Mouse (Mus musculus) liver, embryonic 14.5 days (tissue): Measurements from ENCODE around the gene Stat4. TPM values are rescaled to one million over a fixed set of nuclear protein-coding genes. Genes with fewer than 3 reads are reported as not detected.

Experiments used
- ATAC-seq: fragments of 200-750 bp; cut with Nextera tagmentation; 2 replicates; pipeline ENCODE4 v1.8.0; 2017; ENCODE audit warnings: moderate number of reproducible peaks, mild to moderate bottlenecking, moderate library complexity; ENCODE audit not compliant: insufficient read depth
- DNase-seq, 3 experiments: peaks; one replicate each; pipeline ENCODE4 v3.0.0-alpha.2; 2012 to 2013; ENCODE audit warnings: low read depth in 3 of 3, low spot score in 3 of 3
- H3K27ac ChIP-seq: fragments of 300-500 bp; sonication (generic); 2 replicates; pipeline ENCODE4 v1.5.1; 2014; ENCODE audit warnings: moderate library complexity, mild to moderate bottlenecking, control low read depth, inconsistent platforms
- H3K27me3 ChIP-seq: fragments of 300-500 bp; sonication (generic); 2 replicates; pipeline ENCODE4 v1.6.1; 2014; ENCODE audit warnings: mild to moderate bottlenecking, low read length, moderate library complexity; ENCODE audit not compliant: control insufficient read depth, insufficient read depth
- H3K36me3 ChIP-seq: fragments of 300-500 bp; sonication (generic); replicated peaks from 2 replicates; pipeline ENCODE4 v1.6.1; 2014; ENCODE audit warnings: low read depth; ENCODE audit not compliant: control insufficient read depth, insufficient read depth
- H3K4me1 ChIP-seq, 2 experiments: fragments of 200-500 bp in 1 of 2; fragments of 300-500 bp in 1 of 2; sonication (generic) in 1 of 2; replicated peaks; 2 replicates each; pipeline ENCODE4 v1.6.1; 2012 to 2014; ENCODE audit warnings: antibody characterized with exemption in 1 of 2, inconsistent platforms in 1 of 2, low read length in 1 of 2; ENCODE audit not compliant: control insufficient read depth in 2 of 2, insufficient read depth in 2 of 2
- H3K4me2 ChIP-seq: fragments of 300-500 bp; sonication (generic); 2 replicates; pipeline ENCODE4 v1.6.1; 2014; ENCODE audit warnings: low read depth, mild to moderate bottlenecking, control low read depth, moderate library complexity
- H3K4me3 ChIP-seq, 2 experiments: fragments of 200-500 bp in 1 of 2; fragments of 300-500 bp in 1 of 2; sonication (generic) in 1 of 2; 2 replicates each; pipeline ENCODE4 v1.5.1; 2012 to 2014; ENCODE audit warnings: low read depth in 2 of 2, low read length in 2 of 2, mild to moderate bottlenecking in 2 of 2, control low read depth in 1 of 2, inconsistent platforms in 1 of 2, moderate library complexity in 1 of 2; ENCODE audit not compliant: insufficient read depth in 1 of 2
- H3K9ac ChIP-seq: fragments of 300-500 bp; sonication (generic); replicated peaks from 2 replicates; pipeline ENCODE4 v1.6.1; 2014; ENCODE audit warnings: mild to moderate bottlenecking, control low read depth, moderate library complexity
- H3K9me3 ChIP-seq: fragments of 300-500 bp; sonication (generic); 2 replicates; pipeline ENCODE4 v1.6.1; 2016; ENCODE audit warnings: low read length, mixed read lengths; ENCODE audit not compliant: control insufficient read depth
- CTCF ChIP-seq: IDR thresholded peaks from 2 replicates; pipeline ENCODE4 v1.5.1; 2016; ENCODE audit warnings: antibody characterized with exemption, low read depth, control low read depth
- EP300 ChIP-seq: IDR thresholded peaks from 2 replicates; pipeline ENCODE4 v1.6.1; 2016; ENCODE audit warnings: antibody characterized with exemption, low read depth
- WGBS: fragments of 180-500 bp; shearing (Covaris S2); extraction: QIAGEN DNeasy Blood & Tissue Kit; methylation state at CpG from one replicate; pipeline ENCODE4 v1.1.7; 2014; ENCODE audit not compliant: insufficient replicate concordance; 5-methylcytosine and 5-hydroxymethylcytosine counted together
- polyA plus RNA-seq, 2 experiments: library from polyadenylated mRNA; depleted of rRNA in 1 of 2; stranded (reverse) in 1 of 2; unstranded in 1 of 2; fragments of >200 nt; fragmentation: Nextera tagmentation in 1 of 2; extraction: Ambion mirVana in 1 of 2; gene quantifications; 2 replicates each; pipeline versions ENCODE4 v1.2.1 to v1.2.3; 2012 to 2014

The Stat4 gene
- polyA plus RNA-seq, 2 experiments = 0.42 to 1.5 TPM

GRCm38 (mm10) chr1:52121052-52121451 is 134.1 kb downstream of the Stat4 start:
- no peak for TF ChIP-seq CTCF
- TF ChIP-seq EP300 = no peak
- 70% methylated on average over 3 of the region's 3 CpGs for WGBS
- peak overlapping the region; percentile 87; the same call in 1 of the 2 replicates for H3K4me2 ChIP-seq
- H3K9me3 ChIP-seq = no peaks in the 10 kb centered on the region
- H3K36me3 ChIP-seq = peaks cover 5% of the 10 kb centered on the region
- H3K27me3 ChIP-seq = no peaks in the 10 kb centered on the region
- DNase-seq (no peak), ATAC-seq (no peak)
- peaks cover 7 to 14% of the 10 kb centered on the region in 2 experiments; a peak in 3 of 4 replicates for H3K4me1 ChIP-seq
- H3K4me3 ChIP-seq = no peak overlapping the region; a peak in 1 of 4 replicates
- no peak overlapping the region for H3K9ac ChIP-seq
- H3K27ac ChIP-seq = no peak overlapping the region

- H3K9me3 ChIP-seq = no peaks in the 10 kb centered on the region
- H3K27ac ChIP-seq = no peak overlapping the region
- ATAC-seq (no peak), DNase-seq (no peak)
- no peak overlapping the region for H3K4me3 ChIP-seq
- TF ChIP-seq CTCF = no peak
- TF ChIP-seq EP300 = no peak
- no peak overlapping the region for H3K4me2 ChIP-seq
- no peak overlapping the region for H3K9ac ChIP-seq
- WGBS = 63% methylated on average over 3 of the region's 3 CpGs
- H3K27me3 ChIP-seq = no peaks in the 10 kb centered on the region
- H3K4me1 ChIP-seq = peaks cover 7% of the 10 kb centered on the region in 2 experiments; a peak in 3 of 4 replicates
- peaks cover 8% of the 10 kb centered on the region for H3K36me3 ChIP-seq
These were observed 137.9 kb downstream of the Stat4 start for GRCm38 (mm10) chr1:52124818-52125217.

GRCm38 (mm10) chr1:52127350-52127749 is 140.4 kb downstream of the Stat4 start:
- 84% methylated on average over 6 of the region's 6 CpGs for WGBS
- no peak overlapping the region for H3K9ac ChIP-seq
- peaks cover 8% of the 10 kb centered on the region for H3K36me3 ChIP-seq
- no peaks in the 10 kb centered on the region for H3K27me3 ChIP-seq
- no peak overlapping the region for H3K27ac ChIP-seq
- no peak overlapping the region for H3K4me3 ChIP-seq
- DNase-seq = no peak
- no peaks in the 10 kb centered on the region for H3K4me1 ChIP-seq
- no peak overlapping the region for H3K4me2 ChIP-seq
- no peaks in the 10 kb centered on the region for H3K9me3 ChIP-seq
- no peak for ATAC-seq
- no peak for TF ChIP-seq EP300
- no peak for TF ChIP-seq CTCF

GRCm38 (mm10) chr1:52129794-52130193 is 142.8 kb downstream of the Stat4 start:
- Histone ChIP-seq H3K4me2 (no peak overlapping the region), H3K9ac (no peak overlapping the region), H3K27ac (no peak overlapping the region), H3K9me3 (no peaks in the 10 kb centered on the region), H3K36me3 (peaks cover 8% of the 10 kb centered on the region), H3K27me3 (no peaks in the 10 kb centered on the region), H3K4me1 (no peaks in the 10 kb centered on the region), H3K4me3 (no peak overlapping the region)
- no peak for DNase-seq
- WGBS = 59% methylated on average over 6 of the region's 6 CpGs
- no peak for TF ChIP-seq EP300
- no peak for TF ChIP-seq CTCF
- no peak for ATAC-seq

GRCm38 (mm10) chr1:52131787-52132377 is 144.9 kb downstream of the Stat4 start:
- Histone ChIP-seq H3K9ac (no peak overlapping the region), H3K4me1 (no peaks in the 10 kb centered on the region), H3K4me3 (no peak overlapping the region), H3K27ac (no peak overlapping the region), H3K9me3 (no peaks in the 10 kb centered on the region), H3K4me2 (no peak overlapping the region), H3K27me3 (no peaks in the 10 kb centered on the region), H3K36me3 (no peaks in the 10 kb centered on the region; the same call in 1 of the 2 replicates)
- TF ChIP-seq CTCF (no peak), EP300 (no peak)
- ATAC-seq (no peak), DNase-seq (no peak)
- 80% methylated on average over 11 of the region's 11 CpGs for WGBS
